Mouse (Mus musculus) heart, embryonic 10.5 days (tissue): Measurements from ENCODE around the gene Zfp1. TPM values are rescaled to one million over a fixed set of nuclear protein-coding genes. Genes with fewer than 3 reads are reported as not detected.

ENCODE experiments used
- DNase-seq: peaks from one replicate; pipeline ENCODE4 v3.0.0-alpha.2; 2017; ENCODE audit warnings: low spot score
- H3K27ac ChIP-seq: fragments of 300-500 bp; sonication (generic); 2 replicates; pipeline ENCODE4 v1.5.1; 2016; ENCODE audit warnings: mild to moderate bottlenecking
- H3K27me3 ChIP-seq: fragments of 300-500 bp; sonication (generic); 2 replicates; pipeline ENCODE4 v1.6.1; 2016; ENCODE audit warnings: mild to moderate bottlenecking; ENCODE audit not compliant: poor library complexity, insufficient read depth, severe bottlenecking
- H3K36me3 ChIP-seq: fragments of 300-500 bp; sonication (generic); 2 replicates; pipeline ENCODE4 v1.6.1; 2016; ENCODE audit warnings: mild to moderate bottlenecking, moderate library complexity
- H3K4me1 ChIP-seq: fragments of 300-500 bp; sonication (generic); 2 replicates; pipeline ENCODE4 v1.6.1; 2016; ENCODE audit warnings: mild to moderate bottlenecking
- H3K4me3 ChIP-seq: fragments of 300-500 bp; sonication (generic); 2 replicates; pipeline ENCODE4 v1.5.1; 2016; ENCODE audit warnings: mild to moderate bottlenecking, moderate library complexity
- H3K9me3 ChIP-seq: fragments of 300-500 bp; sonication (generic); 2 replicates; pipeline ENCODE4 v1.6.1; 2016; ENCODE audit warnings: mild to moderate bottlenecking, moderate library complexity
- WGBS: fragments of 180-500 bp; shearing (Covaris S2); methylation state at CpG from one replicate; pipeline ENCODE4 v1.1.7; 2016; 5-methylcytosine and 5-hydroxymethylcytosine counted together
- polyA plus RNA-seq: library from polyadenylated mRNA; unstranded; fragments of >200 nt; fragmentation: Nextera tagmentation; extraction: Ambion mirVana; gene quantifications from 2 replicates; pipeline ENCODE4 v1.2.1, GENCODE M21; 2016

Zfp1 gene
- polyA plus RNA-seq, 1 experiment from 2014 or later, result 17.6 TPM

DNA sequence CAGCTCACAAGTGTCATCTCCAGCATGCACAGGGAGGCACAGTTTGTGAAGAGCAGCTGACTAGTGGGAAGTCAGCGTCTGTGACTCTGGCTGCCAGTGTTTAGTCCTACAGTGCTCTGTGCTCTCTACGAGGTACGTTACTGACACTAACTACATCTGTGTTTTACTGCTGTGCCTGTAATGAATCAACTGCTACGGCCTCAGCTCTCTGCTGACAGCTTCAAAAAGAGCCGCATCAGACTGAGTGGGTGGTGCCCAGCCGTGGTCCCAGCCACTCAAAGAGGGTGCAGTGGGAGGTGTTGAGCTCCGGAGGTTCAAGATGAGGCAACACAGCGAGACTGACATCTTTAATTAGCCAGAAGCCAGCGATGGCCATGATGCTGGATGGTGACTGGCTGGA lies 68.9 kb downstream of the Zfp1 start:
- Histone ChIP-seq H3K4me3 (no peak overlapping the region), H3K4me1 (peaks cover 32% of the 10 kb centered on the region), H3K36me3 (peaks cover 92% of the 10 kb centered on the region), H3K27ac (no peak overlapping the region), H3K27me3 (no peaks in the 10 kb centered on the region), H3K9me3 (no peaks in the 10 kb centered on the region)
- 68% methylated on average over 9 of the region's 9 CpGs for WGBS
- DNase-seq, result no peak

DNA sequence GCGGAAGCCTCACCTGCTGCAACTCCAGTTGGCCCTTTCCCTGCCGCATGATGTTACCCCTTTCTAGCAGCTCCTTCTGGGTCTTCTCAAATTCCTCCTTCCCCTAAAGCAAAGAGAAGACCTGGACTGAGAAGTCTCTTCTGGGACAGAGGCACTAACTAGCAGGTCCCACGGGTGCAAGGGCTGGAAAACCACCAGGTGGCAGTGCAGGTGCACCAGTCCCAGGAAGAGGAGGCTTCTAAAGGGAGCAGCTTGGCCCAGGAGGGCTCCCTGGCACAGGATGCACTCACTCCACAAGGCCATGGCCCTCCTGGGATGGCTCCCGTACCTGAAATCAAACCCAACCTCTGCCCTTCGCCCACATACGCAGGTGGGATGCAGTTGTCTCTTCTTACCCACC lies 69.4 kb downstream of the Zfp1 start:
- Histone ChIP-seq H3K4me3 (no peak overlapping the region), H3K4me1 (peaks cover 37% of the 10 kb centered on the region), H3K36me3 (peaks cover 90% of the 10 kb centered on the region), H3K27me3 (no peaks in the 10 kb centered on the region), H3K27ac (no peak overlapping the region), H3K9me3 (no peaks in the 10 kb centered on the region)
- no peak for DNase-seq
- 78% methylated on average over 6 of the region's 6 CpGs for WGBS

DNA sequence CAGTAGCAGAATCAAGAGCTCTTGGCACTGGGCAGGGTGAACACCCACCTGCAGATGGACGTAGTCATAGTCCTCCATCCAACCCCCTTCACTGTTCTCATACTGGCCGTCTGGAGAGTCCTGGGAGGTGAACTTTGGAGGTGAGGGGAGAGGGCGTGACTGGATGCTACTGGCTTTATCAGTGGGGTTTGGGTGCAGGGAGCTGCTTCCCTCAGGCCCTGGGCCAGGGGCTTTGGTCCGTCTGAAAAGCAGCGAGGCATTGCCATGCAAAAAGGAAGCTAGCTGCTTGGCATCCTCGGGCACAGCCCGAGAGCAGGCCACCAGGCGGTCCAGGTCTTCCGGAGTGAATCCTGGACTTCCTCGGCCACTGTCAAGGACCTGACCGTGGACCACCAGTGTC lies 70.1 kb downstream of the Zfp1 start:
- Histone ChIP-seq H3K27me3 (no peaks in the 10 kb centered on the region), H3K4me1 (peaks cover 44% of the 10 kb centered on the region), H3K4me3 (no peak overlapping the region), H3K9me3 (no peaks in the 10 kb centered on the region), H3K27ac (no peak overlapping the region), H3K36me3 (peaks cover 87% of the 10 kb centered on the region)
- DNase-seq, result no peak
- WGBS, result 89% methylated on average over 11 of the region's 11 CpGs

DNA sequence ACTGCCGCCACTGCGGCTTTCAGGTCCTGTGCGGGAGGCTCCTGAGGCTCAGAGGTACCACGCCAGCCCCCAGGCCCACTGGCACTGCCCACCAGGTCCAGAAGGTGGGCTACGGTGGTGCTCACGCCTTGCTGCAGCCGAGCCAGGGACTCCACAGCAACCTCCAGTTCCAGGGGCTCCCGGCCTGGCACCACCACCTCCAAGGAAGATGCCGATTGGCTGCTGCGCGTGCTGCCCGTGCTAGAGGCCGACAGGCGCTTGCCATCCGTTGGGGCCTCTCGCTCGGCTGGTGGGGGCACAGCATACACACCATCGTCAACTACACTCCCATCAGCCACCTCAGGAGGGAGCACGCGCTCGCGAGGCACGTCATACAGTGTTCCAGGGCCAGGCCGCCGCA lies 70.6 kb downstream of the Zfp1 start:
- WGBS, result 93% methylated on average over 25 of the region's 25 CpGs
- Histone ChIP-seq H3K27me3 (no peaks in the 10 kb centered on the region), H3K27ac (no peak overlapping the region), H3K4me3 (no peak overlapping the region), H3K4me1 (peaks cover 47% of the 10 kb centered on the region), H3K9me3 (no peaks in the 10 kb centered on the region), H3K36me3 (peaks cover 83% of the 10 kb centered on the region)
- no peak for DNase-seq

DNA sequence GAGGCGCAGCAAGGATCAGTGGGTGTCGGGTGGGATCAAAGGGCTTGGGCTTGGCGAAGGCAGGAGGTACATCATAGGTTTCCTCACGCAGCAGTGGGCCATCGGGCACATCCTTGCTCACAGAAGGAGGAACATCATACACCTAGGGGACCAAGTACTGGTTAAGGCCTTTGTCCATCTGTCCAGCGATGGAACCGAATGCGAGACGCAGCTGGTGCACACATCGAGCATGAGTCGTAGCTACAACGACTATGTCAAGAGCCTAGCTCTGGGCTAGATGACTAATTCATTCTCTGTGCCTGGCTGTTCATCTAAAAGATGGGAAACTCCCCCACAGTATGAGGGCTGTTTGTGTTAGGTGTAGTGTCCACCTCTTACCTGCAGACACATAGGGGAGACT lies 71.1 kb downstream of the Zfp1 start:
- H3K27me3 ChIP-seq, result no peaks in the 10 kb centered on the region
- DNase-seq, result no peak
- no peak overlapping the region for H3K4me3 ChIP-seq
- H3K27ac ChIP-seq, result no peak overlapping the region
- WGBS, result 94% methylated on average over 12 of the region's 12 CpGs
- H3K9me3 ChIP-seq, result no peaks in the 10 kb centered on the region
- peaks cover 82% of the 10 kb centered on the region for H3K36me3 ChIP-seq
- peaks cover 50% of the 10 kb centered on the region for H3K4me1 ChIP-seq

DNA sequence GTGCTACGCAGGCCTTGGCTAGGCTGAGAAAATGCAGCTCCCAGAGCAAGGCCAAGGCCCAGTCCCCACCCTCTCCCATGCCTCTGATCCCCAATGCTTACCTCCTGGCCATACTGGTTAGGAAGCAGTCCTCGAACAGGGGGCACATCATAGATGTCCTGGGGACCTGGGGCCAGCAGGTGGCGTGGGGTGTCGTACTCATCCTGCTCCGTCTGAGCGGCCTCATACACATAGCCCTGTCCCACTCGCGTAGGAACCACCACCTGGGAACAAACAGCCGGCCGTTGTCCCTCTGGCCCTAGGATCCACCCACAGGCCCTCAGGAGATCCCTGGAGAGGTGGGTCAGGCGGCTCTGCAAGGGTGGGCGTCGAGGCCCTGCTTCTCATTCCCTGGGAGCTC lies 72.3 kb downstream of the Zfp1 start:
- no peaks in the 10 kb centered on the region for H3K27me3 ChIP-seq
- H3K4me3 ChIP-seq, result no peak overlapping the region
- peaks cover 61% of the 10 kb centered on the region for H3K4me1 ChIP-seq
- peak overlapping the region; percentile 94 for H3K27ac ChIP-seq
- peaks cover 82% of the 10 kb centered on the region for H3K36me3 ChIP-seq
- WGBS, result 80% methylated on average over 13 of the region's 13 CpGs
- no peak for DNase-seq
- H3K9me3 ChIP-seq, result no peaks in the 10 kb centered on the region

DNA sequence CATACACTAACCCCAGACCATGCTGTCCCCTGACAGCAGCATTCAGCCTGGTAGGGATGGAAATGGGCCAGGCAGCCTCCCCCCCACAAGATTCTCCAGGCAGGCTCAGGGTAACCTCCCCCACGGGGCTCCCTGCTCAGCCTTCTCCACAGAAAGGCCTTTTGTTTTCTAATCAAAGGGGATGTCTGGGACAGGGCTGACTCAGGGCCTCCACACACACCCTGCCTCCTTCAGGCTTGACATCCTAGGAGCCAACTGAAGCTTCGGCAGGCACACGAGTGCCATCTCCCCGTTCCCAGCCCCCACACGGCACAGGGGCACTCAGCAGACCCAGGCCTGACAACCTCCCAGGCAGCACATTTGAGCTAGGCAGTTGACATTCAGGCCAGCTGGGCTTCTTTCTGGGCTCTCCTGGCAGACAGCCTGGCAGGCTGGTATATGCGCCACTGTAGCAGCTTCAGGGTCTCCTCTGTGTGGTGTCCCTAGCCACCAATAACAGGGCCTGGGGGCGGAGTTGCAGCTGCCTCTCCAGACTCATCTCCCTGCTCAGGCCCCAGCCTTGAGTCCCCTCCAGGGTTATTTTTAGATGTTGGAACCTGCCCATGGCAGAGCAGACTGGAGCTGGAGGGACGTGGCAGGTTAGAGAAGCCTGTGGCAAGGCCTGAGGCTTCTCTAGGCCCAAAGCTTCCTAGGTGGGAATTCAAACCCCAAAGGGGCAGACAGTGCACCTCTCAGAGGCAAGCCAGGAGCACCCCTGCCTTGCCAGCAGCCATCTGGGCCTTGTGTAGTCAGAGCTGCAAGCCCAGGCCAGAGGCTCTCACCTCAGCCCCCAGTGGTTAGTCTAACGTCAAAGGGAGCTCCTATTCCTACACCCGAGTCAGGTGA lies 73.6 kb downstream of the Zfp1 start:
- no peaks in the 10 kb centered on the region for H3K9me3 ChIP-seq
- DNase-seq, result peak; percentile 92
- peaks cover 79% of the 10 kb centered on the region for H3K36me3 ChIP-seq
- peak overlapping the region; percentile 94 for H3K27ac ChIP-seq
- 40% methylated on average over 10 of the region's 10 CpGs for WGBS
- H3K27me3 ChIP-seq, result no peaks in the 10 kb centered on the region
- H3K4me3 ChIP-seq, result peak overlapping the region; percentile 35
- H3K4me1 ChIP-seq, result peaks cover 71% of the 10 kb centered on the region

DNA sequence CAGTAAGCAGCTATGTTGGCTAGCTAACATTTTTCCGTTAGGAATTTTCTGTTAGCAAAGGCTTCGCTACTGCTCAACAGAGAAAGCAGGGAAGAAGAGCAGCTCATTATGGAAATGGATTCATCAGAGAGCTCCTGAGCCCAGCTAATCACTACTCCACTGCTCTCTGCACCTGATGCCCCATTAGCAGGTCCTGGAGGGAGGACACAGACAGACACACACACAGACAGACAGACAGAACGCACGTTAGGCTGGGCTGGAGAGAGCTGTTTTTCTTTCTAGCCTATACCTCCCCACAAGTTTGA lies 74.2 kb downstream of the Zfp1 start:
- H3K4me3 ChIP-seq, result peak overlapping the region; percentile 35
- no peaks in the 10 kb centered on the region for H3K27me3 ChIP-seq
- peaks cover 74% of the 10 kb centered on the region for H3K36me3 ChIP-seq
- no peak for DNase-seq
- H3K9me3 ChIP-seq, result no peaks in the 10 kb centered on the region
- H3K4me1 ChIP-seq, result peaks cover 71% of the 10 kb centered on the region
- 61% methylated on average over 4 of the region's 4 CpGs for WGBS
- H3K27ac ChIP-seq, result peak overlapping the region; percentile 94

DNA sequence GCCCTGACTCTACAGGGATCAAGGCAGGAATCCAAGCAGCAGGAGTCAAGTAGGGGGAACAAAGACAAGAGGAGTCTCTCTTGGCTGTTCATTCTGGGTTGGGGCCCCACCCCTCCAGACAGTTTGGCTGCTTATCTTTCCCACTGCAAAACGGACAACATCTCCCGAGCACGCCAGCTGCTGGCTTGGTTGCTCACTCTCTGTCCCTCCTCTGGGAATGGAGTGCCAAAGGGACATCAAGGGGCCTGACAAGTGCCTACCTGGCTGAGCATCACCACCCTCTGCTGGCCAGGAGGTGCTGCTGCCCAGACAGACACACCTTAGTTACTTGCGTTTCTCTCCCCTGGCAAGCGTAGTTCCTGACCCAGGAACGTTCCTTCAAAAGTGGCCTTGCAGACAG lies 74.7 kb downstream of the Zfp1 start:
- WGBS, result 32% methylated on average over 6 of the region's 6 CpGs
- H3K27ac ChIP-seq, result peak overlapping the region; percentile 94
- DNase-seq, result no peak

DNA sequence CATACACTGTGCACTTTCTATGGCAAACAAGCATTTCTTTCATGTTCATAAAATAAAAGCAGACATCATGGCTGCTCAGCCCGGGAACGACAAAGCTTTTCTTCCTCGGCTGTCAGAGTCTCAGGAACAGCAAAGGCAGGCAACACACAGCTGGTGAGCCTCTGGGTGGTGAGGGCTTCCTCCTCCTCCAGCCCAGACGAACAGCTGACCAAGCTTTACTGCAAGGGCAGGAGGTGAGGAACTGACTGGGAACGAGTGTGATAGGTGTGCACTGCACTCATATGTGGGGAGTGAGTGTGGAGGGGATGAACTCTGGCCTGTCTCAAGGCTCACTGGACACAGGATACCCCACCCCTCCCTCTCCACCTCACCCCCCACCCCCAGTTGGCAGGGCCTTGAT lies 75.7 kb downstream of the Zfp1 start:
- DNase-seq, result no peak
- H3K4me3 ChIP-seq, result no peak overlapping the region
- no peaks in the 10 kb centered on the region for H3K9me3 ChIP-seq
- H3K4me1 ChIP-seq, result peaks cover 63% of the 10 kb centered on the region
- H3K36me3 ChIP-seq, result peaks cover 63% of the 10 kb centered on the region
- H3K27me3 ChIP-seq, result no peaks in the 10 kb centered on the region
- peak overlapping the region; percentile 23; the same call in 1 of the 2 replicates for H3K27ac ChIP-seq
- 61% methylated on average over 5 of the region's 5 CpGs for WGBS

More for the DNA sequence above, 74.7 kb downstream of the Zfp1 start:
- Histone ChIP-seq H3K4me3 (peak overlapping the region; percentile 35; the same call in 1 of the 2 replicates), H3K36me3 (peaks cover 73% of the 10 kb centered on the region), H3K9me3 (no peaks in the 10 kb centered on the region), H3K27me3 (no peaks in the 10 kb centered on the region), H3K4me1 (peaks cover 67% of the 10 kb centered on the region)

DNA sequence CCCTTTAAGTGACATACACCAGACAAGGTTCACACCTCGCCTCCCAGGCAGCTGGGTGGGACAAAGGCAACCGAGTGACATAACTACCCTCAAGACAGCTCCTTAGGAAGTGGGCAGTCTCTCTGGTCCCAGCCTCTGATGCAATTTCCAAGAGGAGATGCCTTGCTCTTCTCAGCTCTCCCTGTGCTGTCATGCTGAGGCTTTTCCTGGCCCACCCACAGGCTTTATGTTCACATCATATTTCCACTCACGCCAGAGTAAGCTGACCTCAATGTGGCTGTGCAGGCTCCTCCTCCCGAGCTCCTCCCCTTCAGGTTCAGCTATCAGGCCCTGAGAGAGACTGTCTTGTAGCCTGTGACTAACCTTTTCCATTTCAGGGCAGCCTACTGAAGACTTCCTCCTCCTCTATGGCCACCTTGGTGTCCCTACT lies 76.9 kb downstream of the Zfp1 start:
- 51% methylated on average over 4 of the region's 4 CpGs for WGBS
- H3K36me3 ChIP-seq, result peaks cover 51% of the 10 kb centered on the region
- H3K9me3 ChIP-seq, result no peaks in the 10 kb centered on the region
- H3K4me3 ChIP-seq, result no peak overlapping the region
- H3K27ac ChIP-seq, result peak overlapping the region; percentile 11; the same call in 1 of the 2 replicates
- H3K27me3 ChIP-seq, result no peaks in the 10 kb centered on the region
- H3K4me1 ChIP-seq, result peaks cover 74% of the 10 kb centered on the region
- DNase-seq, result no peak
